Mouse (Mus musculus) midbrain, embryonic 12.5 days (tissue): Measurements from ENCODE around the gene Paics. TPM values are rescaled to one million over a fixed set of nuclear protein-coding genes. Genes with fewer than 3 reads are reported as not detected.

Experiments used
- polyA plus RNA-seq: library from polyadenylated mRNA; unstranded; fragments of >200 nt; fragmentation: Nextera tagmentation; extraction: Ambion mirVana; gene quantifications from 2 replicates; pipeline ENCODE4 v1.2.1, GENCODE M21; 2016

The Paics gene
- polyA plus RNA-seq, 1 experiment from 2014 or later, result 297 TPM

Other genes with a start within 250 kb of the Paics start
- gene Aasdh, start 45.8 kb upstream of the Paics start, polyA plus RNA-seq, result 19.9 TPM in 2 replicates
- gene Ppat, start 271 bp downstream of the Paics start, polyA plus RNA-seq, result 23.7 and 24.3 TPM in 2 replicates
- 68.0 and 73.4 TPM in 2 replicates for gene Srp72, start 23.4 kb downstream of the Paics start, polyA plus RNA-seq
- not detected in 2 replicates for gene Arl9, start 52.7 kb downstream of the Paics start, polyA plus RNA-seq
- not detected in 2 replicates for gene Thegl, start 64.7 kb downstream of the Paics start, polyA plus RNA-seq
- gene Hopx, start 163.8 kb downstream of the Paics start, polyA plus RNA-seq, result 0.27 TPM in 1 of 2 replicates, not detected in the other